Mouse (Mus musculus) lung, postnatal 0 days (tissue): ENCODE data around the gene Tbcel. TPM values are rescaled to one million over a fixed set of nuclear protein-coding genes. Genes with fewer than 3 reads are reported as not detected.

Experiments
- ATAC-seq: fragments of 200-750 bp; cut with Nextera tagmentation; 2 replicates; pipeline ENCODE4 v1.8.0; 2017; ENCODE audit warnings: moderate library complexity
- DNase-seq: peaks from one replicate; pipeline ENCODE4 v3.0.0-alpha.2; 2016; ENCODE audit warnings: low spot score
- H3K27ac ChIP-seq: fragments of 300-500 bp; sonication (generic); 2 replicates; pipeline ENCODE4 v1.5.1; 2014; ENCODE audit warnings: antibody characterized with exemption, mild to moderate bottlenecking, low read length, mixed read lengths
- H3K27me3 ChIP-seq: fragments of 300-500 bp; sonication (generic); replicated peaks from 2 replicates; pipeline ENCODE4 v1.6.1; 2014; ENCODE audit warnings: low read length, mixed read lengths; ENCODE audit not compliant: insufficient read depth
- H3K36me3 ChIP-seq: fragments of 300-500 bp; sonication (generic); 2 replicates; pipeline ENCODE4 v1.6.1; 2014; ENCODE audit warnings: low read length, mixed read lengths; ENCODE audit not compliant: insufficient read depth
- H3K4me1 ChIP-seq: fragments of 300-500 bp; sonication (generic); 2 replicates; pipeline ENCODE4 v1.6.1; 2014; ENCODE audit warnings: antibody characterized with exemption, low read depth, low read length, mixed read lengths; ENCODE audit not compliant: insufficient read depth
- H3K4me2 ChIP-seq: fragments of 300-500 bp; sonication (generic); replicated peaks from 2 replicates; pipeline ENCODE4 v1.6.1; 2014; ENCODE audit warnings: low read depth, mild to moderate bottlenecking, low read length, moderate library complexity, mixed read lengths
- H3K4me3 ChIP-seq: fragments of 300-500 bp; sonication (generic); 2 replicates; pipeline ENCODE4 v1.5.1; 2014; ENCODE audit warnings: low read depth, low read length
- H3K9ac ChIP-seq: fragments of 300-500 bp; sonication (generic); replicated peaks from 2 replicates; pipeline ENCODE4 v1.6.1; 2014; ENCODE audit warnings: low read depth, mild to moderate bottlenecking
- H3K9me3 ChIP-seq: fragments of 300-500 bp; sonication (generic); 2 replicates; pipeline ENCODE4 v1.6.1; 2016; ENCODE audit warnings: low read length, mixed read lengths
- CTCF ChIP-seq: IDR thresholded peaks from 2 replicates; pipeline ENCODE4 v1.5.1; 2016; ENCODE audit warnings: antibody characterized with exemption, mild to moderate bottlenecking
- EP300 ChIP-seq: IDR thresholded peaks from 2 replicates; pipeline ENCODE4 v1.6.1; 2016; ENCODE audit warnings: antibody characterized with exemption, mild to moderate bottlenecking, control low read depth
- WGBS: fragments of 180-500 bp; shearing (Covaris S2); extraction: QIAGEN DNeasy Blood & Tissue Kit; methylation state at CpG from one replicate; pipeline ENCODE4 v1.1.7; 2014; 5-methylcytosine and 5-hydroxymethylcytosine counted together
- polyA plus RNA-seq: library from polyadenylated mRNA; unstranded; fragments of >200 nt; fragmentation: Nextera tagmentation; extraction: Ambion mirVana; gene quantifications from 2 replicates; pipeline ENCODE4 v1.2.1, GENCODE M21; 2015

The Tbcel gene
- polyA plus RNA-seq, 1 experiment from 2014 or later: 9.0 TPM

DNA sequence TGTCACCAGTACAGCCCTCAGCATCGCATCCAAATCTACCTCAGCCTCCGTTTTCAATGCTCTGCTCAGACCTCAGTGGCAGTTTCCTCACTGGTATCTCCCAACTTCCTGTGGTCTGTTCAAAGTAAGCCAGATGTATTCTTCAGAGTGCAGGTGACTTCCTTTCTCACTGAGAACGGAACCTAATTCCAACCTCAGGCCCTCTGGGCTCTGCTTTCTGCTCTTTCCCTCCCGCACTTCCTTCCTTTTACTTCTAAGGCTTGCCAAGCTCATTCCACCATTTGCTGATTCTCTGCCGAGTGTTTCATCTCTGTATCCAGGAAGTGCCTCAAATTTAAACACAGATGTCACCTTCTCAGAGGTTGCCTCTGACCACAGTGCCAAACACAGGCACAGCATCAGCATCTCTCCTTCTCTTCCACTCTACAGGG is 41.9 kb downstream of the Tbcel start:
- WGBS: 37% methylated on average over 5 of the region's 5 CpGs
- no peak for TF ChIP-seq CTCF
- TF ChIP-seq EP300: no peak
- Histone ChIP-seq H3K9ac (no peak overlapping the region), H3K4me1 (peaks cover 30% of the 10 kb centered on the region), H3K9me3 (no peaks in the 10 kb centered on the region), H3K4me2 (no peak overlapping the region), H3K27ac (no peak overlapping the region), H3K36me3 (no peaks in the 10 kb centered on the region), H3K27me3 (no peaks in the 10 kb centered on the region), H3K4me3 (no peak overlapping the region)
- peak; percentile 11 for DNase-seq
- no peak for ATAC-seq

DNA sequence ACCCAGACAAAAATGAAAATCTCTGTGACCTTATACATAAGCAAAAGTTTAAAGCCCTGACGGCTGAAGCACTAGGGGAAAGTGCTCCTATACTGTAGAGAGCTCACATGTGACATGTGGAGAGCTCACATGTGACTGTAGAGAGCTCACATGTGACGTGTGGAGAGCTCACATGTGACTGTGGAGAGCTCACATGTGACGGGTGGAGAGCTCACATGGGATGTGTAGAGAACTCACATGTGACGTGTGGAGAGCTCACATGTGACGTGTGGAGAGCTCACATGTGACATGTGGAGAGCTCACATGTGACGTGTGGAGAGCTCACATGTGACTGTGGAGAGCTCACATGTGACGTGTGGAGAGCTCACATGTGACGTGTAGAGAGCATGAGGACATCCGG is 43.4 kb downstream of the Tbcel start:
- Histone ChIP-seq H3K4me2 (no peak overlapping the region), H3K9ac (no peak overlapping the region), H3K9me3 (no peaks in the 10 kb centered on the region), H3K36me3 (no peaks in the 10 kb centered on the region), H3K4me1 (peaks cover 40% of the 10 kb centered on the region), H3K4me3 (no peak overlapping the region), H3K27ac (peak overlapping the region; percentile 69; the same call in 1 of the 2 replicates), H3K27me3 (no peaks in the 10 kb centered on the region)
- peak; percentile 91 for TF ChIP-seq EP300
- no peak for TF ChIP-seq CTCF
- ATAC-seq: peak; percentile 43; the same call in 1 of the 2 replicates
- DNase-seq: peak; percentile 52
- 77% methylated on average over 9 of the region's 9 CpGs for WGBS

DNA sequence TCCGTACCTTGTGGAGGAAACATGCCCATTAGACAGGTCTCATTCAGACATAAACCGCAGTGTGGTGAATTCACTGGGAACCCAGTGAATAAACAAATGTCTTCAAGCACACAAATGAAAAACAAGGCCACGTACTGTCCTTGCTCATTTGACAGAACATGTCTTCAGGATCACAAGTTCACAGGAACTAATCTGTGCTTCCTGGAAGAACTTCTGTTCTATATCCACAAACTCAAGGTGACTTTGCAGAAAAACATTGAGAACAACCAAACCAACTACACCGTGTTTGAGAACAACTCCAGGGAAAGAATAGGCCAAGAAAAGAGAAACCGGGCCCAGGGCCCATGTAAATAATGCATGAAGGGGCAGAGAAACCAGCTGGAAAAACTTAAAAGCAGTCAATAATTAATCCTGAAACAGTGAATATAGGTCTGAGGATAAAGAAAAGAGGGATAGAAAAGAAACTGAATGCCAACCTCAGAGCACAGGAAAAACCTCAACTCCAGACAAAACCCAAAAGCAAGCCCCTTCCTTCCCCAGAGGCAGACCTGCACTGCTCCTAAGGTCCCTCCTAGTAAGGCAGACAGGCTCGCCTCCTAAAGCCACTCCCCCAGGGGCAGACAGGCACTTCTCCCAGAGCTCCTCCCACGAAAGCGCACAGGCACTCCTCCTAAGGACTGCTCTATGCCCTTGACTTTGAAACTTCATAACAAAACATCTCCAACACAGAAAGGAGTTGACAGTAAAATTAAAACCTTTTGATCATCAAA is 44.2 kb downstream of the Tbcel start:
- ATAC-seq (peak; percentile 92), DNase-seq (peak; percentile 93)
- 32% methylated on average over 8 of the region's 8 CpGs for WGBS
- H3K4me1 ChIP-seq: peaks cover 40% of the 10 kb centered on the region
- H3K9ac ChIP-seq: no peak overlapping the region
- H3K9me3 ChIP-seq: no peaks in the 10 kb centered on the region
- TF ChIP-seq EP300: peak; percentile 29; the same call in 1 of the 2 replicates
- TF ChIP-seq CTCF: no peak
- peak overlapping the region; percentile 85 for H3K27ac ChIP-seq
- peak overlapping the region; percentile 35 for H3K4me2 ChIP-seq
- H3K4me3 ChIP-seq: no peak overlapping the region
- no peaks in the 10 kb centered on the region for H3K27me3 ChIP-seq
- no peaks in the 10 kb centered on the region for H3K36me3 ChIP-seq

DNA sequence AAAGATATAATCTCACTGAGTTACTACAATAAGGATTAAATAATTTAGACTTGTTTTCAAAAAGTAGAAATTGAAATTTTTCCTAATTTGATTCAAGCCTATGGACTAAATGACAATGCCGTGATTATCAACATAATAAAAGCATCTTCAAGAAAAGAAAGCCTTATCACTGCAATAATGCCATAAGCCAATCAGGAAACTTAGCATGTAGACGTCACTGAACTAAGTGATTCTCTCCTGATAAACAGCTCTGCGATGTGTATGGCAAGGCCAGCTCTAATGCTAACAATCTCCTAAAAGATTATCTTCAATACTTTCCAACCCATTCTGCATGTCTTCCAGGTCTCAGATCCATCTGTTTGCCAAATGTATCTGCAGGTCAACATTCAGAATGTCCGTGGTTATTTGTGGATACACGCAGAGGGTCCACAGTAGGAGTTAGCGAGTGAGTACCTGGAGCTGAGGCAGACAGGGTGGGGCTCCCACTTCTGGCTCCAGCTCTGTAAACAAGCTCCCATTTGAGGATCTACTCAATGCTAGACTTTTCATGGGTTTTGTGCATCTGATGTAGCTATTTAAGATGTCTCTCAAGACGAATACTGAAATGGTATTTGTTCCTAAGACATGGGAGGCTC is 44.9 kb downstream of the Tbcel start:
- 61% methylated on average over 7 of the region's 7 CpGs for WGBS
- Histone ChIP-seq H3K4me2 (0 out of 2 replicates have a peak overlapping the region, but pooled peaks have one; percentile 11), H3K36me3 (no peaks in the 10 kb centered on the region), H3K4me1 (peaks cover 39% of the 10 kb centered on the region), H3K9me3 (no peaks in the 10 kb centered on the region), H3K9ac (no peak overlapping the region), H3K27me3 (no peaks in the 10 kb centered on the region), H3K4me3 (no peak overlapping the region), H3K27ac (peak overlapping the region; percentile 85)
- ATAC-seq (no peak), DNase-seq (peak; percentile 35)
- TF ChIP-seq CTCF: no peak
- no peak for TF ChIP-seq EP300

DNA sequence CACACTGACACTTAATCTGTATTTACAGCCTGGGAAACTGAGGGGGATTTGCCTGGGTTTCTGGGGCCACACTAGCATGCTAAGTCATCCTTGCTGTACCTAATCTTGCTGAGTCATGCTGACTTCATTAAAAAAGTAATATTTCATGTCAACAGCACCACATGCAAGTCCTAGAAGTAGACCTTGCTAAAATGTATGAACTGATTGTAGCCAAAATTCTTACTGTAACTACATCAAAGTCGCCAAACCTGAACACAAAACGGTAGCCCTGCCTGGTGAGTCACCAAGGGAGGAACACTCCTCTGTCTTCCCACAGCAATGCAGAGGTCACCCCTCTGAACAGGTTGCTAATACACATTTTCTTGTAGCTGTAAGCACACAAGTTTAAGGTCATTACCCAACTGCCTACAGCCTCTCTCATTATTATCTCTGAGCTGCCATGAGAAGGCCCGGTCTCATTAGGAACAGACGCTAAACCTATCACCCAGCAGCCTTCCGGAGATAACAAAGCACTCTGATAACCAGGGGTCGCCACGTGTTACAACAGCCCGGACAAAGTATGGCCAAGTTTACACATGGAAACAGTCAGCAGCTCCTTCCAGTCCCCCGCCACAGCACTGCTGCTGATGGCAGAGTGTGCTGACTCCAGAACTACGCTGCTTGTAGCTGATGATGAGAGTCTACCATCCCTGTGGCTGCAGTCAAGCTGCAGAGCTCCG is 46.1 kb downstream of the Tbcel start:
- no peak overlapping the region for H3K4me3 ChIP-seq
- no peak overlapping the region for H3K9ac ChIP-seq
- H3K4me2 ChIP-seq: no peak overlapping the region
- no peaks in the 10 kb centered on the region for H3K9me3 ChIP-seq
- no peaks in the 10 kb centered on the region for H3K27me3 ChIP-seq
- peak; percentile 53 for DNase-seq
- no peak for ATAC-seq
- peak overlapping the region; percentile 32 for H3K27ac ChIP-seq
- H3K4me1 ChIP-seq: peaks cover 37% of the 10 kb centered on the region
- TF ChIP-seq EP300: peak; percentile 18; the same call in 1 of the 2 replicates
- no peak for TF ChIP-seq CTCF
- no peaks in the 10 kb centered on the region for H3K36me3 ChIP-seq
- WGBS: 25% methylated on average over 11 of the region's 11 CpGs

DNA sequence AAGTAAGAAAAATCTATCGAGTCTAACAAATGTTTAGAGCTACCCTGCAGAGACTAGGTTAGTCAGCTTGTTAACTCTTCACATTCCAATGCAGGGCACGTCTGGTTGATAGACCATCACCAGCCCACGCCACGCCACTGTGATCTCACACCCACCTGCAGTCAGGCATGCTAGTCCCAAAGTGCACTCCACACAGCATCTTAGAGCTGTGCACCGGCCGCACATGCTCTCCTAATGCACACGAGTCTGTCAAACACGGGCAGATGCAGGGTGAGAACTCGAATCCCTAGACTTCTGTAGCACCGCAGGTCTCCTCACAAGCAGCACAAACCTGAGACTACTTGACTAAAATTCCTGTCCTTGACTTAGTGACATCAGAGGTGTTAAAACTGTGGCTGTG is 47.3 kb downstream of the Tbcel start:
- DNase-seq (peak; percentile 21), ATAC-seq (no peak)
- Histone ChIP-seq H3K36me3 (no peaks in the 10 kb centered on the region), H3K4me1 (peaks cover 37% of the 10 kb centered on the region), H3K9ac (no peak overlapping the region), H3K4me2 (no peak overlapping the region), H3K27me3 (no peaks in the 10 kb centered on the region), H3K27ac (no peak overlapping the region), H3K4me3 (no peak overlapping the region), H3K9me3 (no peaks in the 10 kb centered on the region)
- TF ChIP-seq CTCF: no peak
- no peak for TF ChIP-seq EP300
- WGBS: 66% methylated on average over 10 of the region's 10 CpGs
